Mouse (Mus musculus) brain, embryonic 14.5 days (tissue): Measurements from ENCODE around the gene Lzic.

Source experiments
- CTCF ChIP-seq: fragments of 200-500 bp; IDR thresholded peaks from 2 replicates; pipeline ENCODE4 v1.5.1; 2012; ENCODE audit warnings: inconsistent platforms, mild to moderate bottlenecking, moderate library complexity, borderline replicate concordance; ENCODE audit not compliant: insufficient read depth, insufficient read length; ENCODE audit errors: extremely low read depth
- POLR2A ChIP-seq: fragments of 200-500 bp; IDR thresholded peaks from 2 replicates; pipeline ENCODE4 v1.6.1; 2012; ENCODE audit warnings: mild to moderate bottlenecking, inconsistent platforms, borderline replicate concordance; ENCODE audit not compliant: poor library complexity, insufficient read depth, insufficient read length, severe bottlenecking; ENCODE audit errors: extremely low read depth

GRCm38 (mm10) chr4:149511221-149511646 is 26.2 kb downstream of the Lzic start:
- TF ChIP-seq CTCF (no peak), POLR2A (no peak)
